Mouse (Mus musculus): ENCODE data around the gene Olfr875. TPM values are rescaled to one million over a fixed set of nuclear protein-coding genes. Genes with fewer than 3 reads are reported as not detected.
"Not testable (repeated sequence)": the region's sequence is repeated elsewhere in the genome, so short reads cannot be mapped to it uniquely, and the experiment has no call there.

Gene Olfr875
- polyA plus RNA-seq (2015; fragmentation: Nextera tagmentation; extraction: Ambion mirVana), result not detected in 2 replicates

DNA sequence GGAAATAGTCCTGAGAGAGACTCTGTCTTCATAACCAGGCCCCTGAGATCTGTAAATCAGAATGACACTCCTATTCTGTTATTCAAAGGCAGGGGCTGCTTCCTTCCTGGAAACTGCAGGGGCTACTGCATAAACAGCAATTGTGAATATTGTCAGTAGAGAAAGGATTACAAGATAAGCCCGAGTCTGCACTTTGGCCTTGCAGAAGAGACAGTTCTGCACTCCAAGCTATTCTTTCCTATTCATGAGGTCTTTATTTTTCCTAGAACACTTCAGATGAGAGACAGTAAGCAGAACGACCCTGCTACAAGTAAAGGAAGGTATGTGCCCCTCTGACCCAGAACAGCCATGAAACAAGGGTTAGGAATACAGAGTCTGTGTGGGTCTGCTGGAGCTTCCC, at the start of gene Olfr875:
TSS of gene Olfr875 (plus strand) at position 99 of the 400 bp plus-strand sequence.
- H3K4me2 ChIP-seq, result no peak within 1 kb of the TSS
- ATAC-seq (replicated peaks; ENCODE audit: insufficient number of reproducible peaks, insufficient read depth, low FRiP score, low read depth), result no peak

DNA sequence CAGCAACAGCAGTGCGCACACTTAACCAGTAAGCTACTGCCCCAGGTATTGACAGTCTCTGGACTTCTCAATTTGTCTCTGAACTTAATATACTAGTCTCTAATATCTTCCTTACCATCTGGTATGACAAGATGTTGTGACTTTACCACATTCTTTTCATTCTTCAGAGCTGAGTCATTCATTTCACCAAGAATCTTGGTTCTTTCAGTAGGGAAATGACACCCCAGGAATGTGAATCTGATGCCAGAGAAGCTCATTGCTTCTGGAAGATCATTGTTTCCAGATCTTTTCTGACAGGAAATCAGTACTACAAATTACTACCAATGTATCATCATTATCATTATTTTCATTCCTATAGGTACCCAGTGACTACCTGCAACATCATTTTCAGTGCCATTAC, 37.3 kb upstream of the Olfr875 start:
- Histone ChIP-seq H3K27ac (no peak overlapping the region), H3K4me2 (no peak overlapping the region), H3K9me3 (replicated peaks) (no peaks in the 10 kb centered on the region), H3K9ac (no peak overlapping the region), H3K4me3 (no peak overlapping the region), H3K36me3 (no peaks in the 10 kb centered on the region), H3K4me1 (replicated peaks) (no peaks in the 10 kb centered on the region), H3K27me3 (no peaks in the 10 kb centered on the region)
- no peak for ATAC-seq (replicated peaks; ENCODE audit: insufficient number of reproducible peaks, insufficient read depth, low FRiP score, low read depth)
- 93% methylated on average over 1 of the region's 1 CpGs for WGBS

More for the DNA sequence above, at the start of gene Olfr875:
- Histone ChIP-seq H3K9me3 (replicated peaks) (no peaks in the 10 kb centered on the region), H3K27me3 (no peaks in the 10 kb centered on the region), H3K27ac (no peak within 1 kb of the TSS), H3K36me3 (no peaks in the 10 kb centered on the region), H3K9ac (no peak within 1 kb of the TSS), H3K4me1 (replicated peaks) (no peaks in the 10 kb centered on the region), H3K4me3 (no peak within 1 kb of the TSS)
- 22% methylated on average over 2 of the region's 2 CpGs for WGBS

DNA sequence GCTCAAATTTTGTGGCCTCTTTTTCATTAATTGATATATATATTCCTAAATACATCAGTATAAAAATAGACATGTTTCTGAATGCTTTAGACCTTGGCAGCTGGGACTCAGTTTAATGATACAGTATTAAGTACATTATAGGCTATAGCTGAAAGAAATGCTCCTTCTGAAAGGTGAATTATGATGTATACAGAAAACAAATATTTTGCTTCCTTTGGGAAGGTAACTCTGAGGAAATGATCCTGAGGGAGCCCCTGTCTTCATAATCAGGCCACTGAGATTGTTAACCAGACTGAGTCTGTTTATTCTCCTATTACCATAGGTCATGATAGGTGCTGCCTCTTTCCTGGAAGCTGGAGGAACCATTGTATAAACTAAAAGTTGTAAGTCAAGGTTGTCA, 26.9 kb upstream of the Olfr875 start, which contains the start of gene Olfr874:
TSS of gene Olfr874 (plus strand) at position 301 of the 400 bp plus-strand sequence.
- no peak within 1 kb of the TSS for H3K9ac ChIP-seq
- no peaks in the 10 kb centered on the region for H3K4me1 ChIP-seq (replicated peaks)
- ATAC-seq (replicated peaks; ENCODE audit: insufficient number of reproducible peaks, insufficient read depth, low FRiP score, low read depth), result no peak
- H3K9me3 ChIP-seq (replicated peaks), result no peaks in the 10 kb centered on the region
- H3K4me3 ChIP-seq, result no peak within 1 kb of the TSS
- no peak within 1 kb of the TSS for H3K27ac ChIP-seq
- H3K36me3 ChIP-seq, result no peaks in the 10 kb centered on the region
- no peaks in the 10 kb centered on the region for H3K27me3 ChIP-seq
- H3K4me2 ChIP-seq, result no peak within 1 kb of the TSS

DNA sequence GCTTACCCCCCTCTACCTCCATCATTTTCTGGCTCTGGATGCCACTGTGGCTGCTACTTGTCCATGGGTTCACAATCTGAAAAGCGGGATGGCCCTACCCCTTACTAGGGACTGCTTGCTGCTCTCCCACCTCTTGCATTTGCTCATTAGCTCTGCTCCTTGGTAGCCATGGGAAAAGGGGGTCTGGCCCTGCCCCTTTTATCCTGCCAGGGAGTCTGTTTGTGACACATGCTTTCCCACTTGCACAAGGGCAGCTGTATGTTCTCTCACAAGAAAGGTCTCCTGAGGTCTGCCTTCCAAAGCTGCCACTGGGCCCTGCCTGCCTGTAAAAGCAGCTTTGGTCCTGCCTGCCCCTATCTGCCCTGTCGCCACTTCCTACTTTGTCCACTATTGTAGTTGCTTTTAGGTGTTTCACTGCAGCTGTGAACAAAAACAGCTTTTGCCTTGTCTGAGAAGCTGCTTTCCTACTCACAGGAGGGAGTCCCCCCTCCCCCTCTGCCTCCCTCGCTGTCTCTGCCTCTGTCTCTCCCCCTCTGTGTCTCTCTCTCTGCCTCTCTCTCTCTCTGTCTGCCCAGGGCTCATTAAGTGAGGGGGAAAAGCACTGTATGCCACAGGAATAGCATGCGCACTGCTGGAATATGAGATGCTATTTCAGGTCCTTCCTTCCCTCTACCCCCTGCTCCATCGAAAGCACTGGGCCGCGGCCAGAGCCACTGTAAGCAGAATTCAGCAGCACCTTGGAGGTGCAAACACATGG, 21.2 kb upstream of the Olfr875 start:
- H3K36me3 ChIP-seq, result no peaks in the 10 kb centered on the region
- WGBS, result 37% methylated on average over 7 of the region's 7 CpGs
- H3K27ac ChIP-seq, result no peak overlapping the region
- ATAC-seq (replicated peaks; ENCODE audit: insufficient number of reproducible peaks, insufficient read depth, low FRiP score, low read depth), result no peak; the same call in 1 of the 2 replicates
- no peaks in the 10 kb centered on the region for H3K9me3 ChIP-seq (replicated peaks)
- H3K4me2 ChIP-seq, result no peak overlapping the region
- H3K4me3 ChIP-seq, result no peak overlapping the region
- no peaks in the 10 kb centered on the region for H3K27me3 ChIP-seq
- H3K9ac ChIP-seq, result no peak overlapping the region
- H3K4me1 ChIP-seq (replicated peaks), result no peaks in the 10 kb centered on the region

DNA sequence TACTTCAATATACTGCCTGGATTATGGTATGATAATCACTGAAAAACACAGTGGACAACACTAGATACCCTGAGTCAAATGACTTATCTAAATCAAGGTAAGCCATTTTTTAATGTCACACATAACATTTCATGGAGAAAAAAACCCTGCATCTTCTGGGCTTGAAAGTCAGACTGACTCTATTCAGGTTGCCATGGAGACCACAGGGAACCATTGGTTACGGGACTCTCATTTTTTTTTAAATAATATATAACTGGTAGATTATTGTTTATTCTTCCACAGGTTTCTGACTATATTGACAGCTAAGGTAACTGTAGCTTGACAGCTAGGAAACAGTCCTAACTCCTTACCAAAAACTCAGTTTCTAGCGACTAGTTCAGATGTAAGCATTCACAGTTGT, 20.2 kb upstream of the Olfr875 start:
- 65% methylated on average over 2 of the region's 2 CpGs for WGBS

DNA sequence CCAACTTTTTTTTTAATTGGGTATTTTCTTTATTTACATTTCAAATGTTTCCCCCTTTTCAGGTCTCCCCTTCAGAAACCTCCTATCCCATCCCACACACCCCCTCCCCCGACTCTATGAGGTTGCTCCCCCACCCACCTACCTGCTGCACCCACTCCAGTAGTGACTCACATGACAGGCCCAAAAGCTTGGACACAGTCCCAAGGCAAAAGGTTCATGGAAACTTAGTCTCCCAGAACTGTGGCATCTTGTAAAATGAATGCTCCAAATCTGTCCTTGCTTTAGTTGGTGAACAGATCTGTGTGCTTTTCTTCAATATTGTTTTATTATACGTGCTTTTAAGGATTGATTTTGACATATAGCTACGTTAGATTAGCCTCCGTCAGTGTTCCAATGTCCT, 19.7 kb upstream of the Olfr875 start:
- Histone ChIP-seq H3K36me3 (no peaks in the 10 kb centered on the region), H3K9ac (no peak overlapping the region), H3K4me2 (no peak overlapping the region), H3K27ac (no peak overlapping the region), H3K4me3 (no peak overlapping the region), H3K27me3 (no peaks in the 10 kb centered on the region), H3K9me3 (replicated peaks) (no peaks in the 10 kb centered on the region), H3K4me1 (replicated peaks) (no peaks in the 10 kb centered on the region)
- ATAC-seq (replicated peaks; ENCODE audit: insufficient number of reproducible peaks, insufficient read depth, low FRiP score, low read depth), result no peak
- 62% methylated on average over 4 of the region's 4 CpGs for WGBS

More for the DNA sequence above, 20.2 kb upstream of the Olfr875 start:
- H3K9ac ChIP-seq, result no peak overlapping the region
- no peaks in the 10 kb centered on the region for H3K36me3 ChIP-seq
- no peak for ATAC-seq (replicated peaks; ENCODE audit: insufficient number of reproducible peaks, insufficient read depth, low FRiP score, low read depth)
- no peak overlapping the region for H3K4me3 ChIP-seq
- H3K4me2 ChIP-seq, result no peak overlapping the region
- no peaks in the 10 kb centered on the region for H3K9me3 ChIP-seq (replicated peaks)
- H3K27ac ChIP-seq, result no peak overlapping the region
- H3K4me1 ChIP-seq (replicated peaks), result no peaks in the 10 kb centered on the region
- H3K27me3 ChIP-seq, result no peaks in the 10 kb centered on the region

DNA sequence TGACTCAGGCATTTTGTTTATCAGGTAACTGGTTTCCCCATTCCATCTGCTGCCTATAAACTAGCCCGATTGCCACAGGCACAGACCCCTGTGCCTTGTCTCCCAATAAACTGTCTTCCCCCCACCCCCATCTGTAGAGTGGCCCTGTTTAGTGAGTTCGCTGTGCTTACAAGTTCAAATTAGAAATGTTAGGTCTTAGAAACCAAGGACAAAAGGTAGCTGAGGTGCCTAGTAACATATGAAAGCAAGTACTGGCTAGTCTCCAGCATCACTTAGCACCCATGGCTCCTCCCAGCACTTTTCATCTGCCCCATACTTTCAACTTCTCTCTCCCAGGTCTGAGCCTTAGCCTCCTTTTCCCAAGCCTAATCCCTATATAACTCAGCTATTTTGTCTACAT, 9.9 kb upstream of the Olfr875 start:
- no peak overlapping the region for H3K4me3 ChIP-seq
- H3K4me1 ChIP-seq (replicated peaks), result no peaks in the 10 kb centered on the region
- no peaks in the 10 kb centered on the region for H3K27me3 ChIP-seq
- H3K9ac ChIP-seq, result no peak overlapping the region
- ATAC-seq (replicated peaks; ENCODE audit: insufficient number of reproducible peaks, insufficient read depth, low FRiP score, low read depth), result no peak
- no peak overlapping the region for H3K4me2 ChIP-seq
- H3K36me3 ChIP-seq, result no peaks in the 10 kb centered on the region
- H3K27ac ChIP-seq, result no peak overlapping the region
- 71% methylated on average over 2 of the region's 2 CpGs for WGBS
- no peaks in the 10 kb centered on the region for H3K9me3 ChIP-seq (replicated peaks)

DNA sequence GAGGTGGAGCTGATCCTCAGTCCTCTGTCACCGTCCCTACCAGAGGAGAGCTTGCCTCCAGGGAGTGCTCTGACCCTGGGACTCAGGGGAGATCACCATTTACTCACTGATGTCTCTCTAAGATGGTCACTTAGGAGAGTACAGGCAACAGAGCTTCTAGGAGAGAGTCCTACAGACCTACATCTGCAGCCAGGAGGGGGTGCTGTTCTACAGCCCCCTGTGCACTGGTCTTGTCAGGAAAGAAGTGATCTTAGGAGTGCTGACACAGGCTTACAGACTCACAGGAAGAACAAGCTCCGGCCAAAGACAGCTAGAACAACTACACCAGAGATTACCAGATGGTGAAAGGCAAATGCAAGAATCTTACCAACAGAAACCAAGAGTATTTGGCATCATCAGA, 9.1 kb upstream of the Olfr875 start:
- Histone ChIP-seq H3K4me3 (no peak overlapping the region), H3K27ac (no peak overlapping the region), H3K4me1 (replicated peaks) (no peaks in the 10 kb centered on the region), H3K36me3 (no peaks in the 10 kb centered on the region), H3K9me3 (replicated peaks) (no peaks in the 10 kb centered on the region), H3K4me2 (no peak overlapping the region), H3K9ac (no peak overlapping the region), H3K27me3 (no peaks in the 10 kb centered on the region)
- ATAC-seq (replicated peaks; ENCODE audit: insufficient number of reproducible peaks, insufficient read depth, low FRiP score, low read depth), result no peak
- WGBS, result 33% methylated on average over 2 of the region's 2 CpGs

DNA sequence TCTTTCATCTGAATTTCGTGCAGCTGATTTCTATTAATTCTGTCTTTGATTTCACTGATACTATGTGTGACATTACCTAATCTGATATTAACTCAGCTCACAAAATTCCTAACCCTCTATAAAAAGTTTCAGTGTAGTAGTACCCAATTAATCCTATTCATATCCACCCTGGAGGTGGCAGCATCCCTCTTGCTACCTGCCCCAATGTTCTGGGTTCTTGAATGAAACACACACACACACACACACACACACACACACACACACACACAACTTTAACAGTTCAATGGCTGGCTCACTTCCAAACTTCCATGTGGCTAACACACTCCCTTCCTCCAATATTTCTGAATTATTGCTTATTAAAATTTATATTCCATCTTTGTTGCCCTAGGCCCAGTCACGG, 996 bp upstream of the Olfr875 start:
- Histone ChIP-seq H3K27ac (no peak overlapping the region), H3K4me1 (replicated peaks) (no peaks in the 10 kb centered on the region), H3K4me3 (no peak overlapping the region), H3K27me3 (no peaks in the 10 kb centered on the region), H3K4me2 (no peak overlapping the region), H3K36me3 (no peaks in the 10 kb centered on the region), H3K9me3 (replicated peaks) (no peaks in the 10 kb centered on the region), H3K9ac (no peak overlapping the region)
- WGBS, result 55% methylated on average over 2 of the region's 2 CpGs
- ATAC-seq (replicated peaks; ENCODE audit: insufficient number of reproducible peaks, insufficient read depth, low FRiP score, low read depth), result no peak

DNA sequence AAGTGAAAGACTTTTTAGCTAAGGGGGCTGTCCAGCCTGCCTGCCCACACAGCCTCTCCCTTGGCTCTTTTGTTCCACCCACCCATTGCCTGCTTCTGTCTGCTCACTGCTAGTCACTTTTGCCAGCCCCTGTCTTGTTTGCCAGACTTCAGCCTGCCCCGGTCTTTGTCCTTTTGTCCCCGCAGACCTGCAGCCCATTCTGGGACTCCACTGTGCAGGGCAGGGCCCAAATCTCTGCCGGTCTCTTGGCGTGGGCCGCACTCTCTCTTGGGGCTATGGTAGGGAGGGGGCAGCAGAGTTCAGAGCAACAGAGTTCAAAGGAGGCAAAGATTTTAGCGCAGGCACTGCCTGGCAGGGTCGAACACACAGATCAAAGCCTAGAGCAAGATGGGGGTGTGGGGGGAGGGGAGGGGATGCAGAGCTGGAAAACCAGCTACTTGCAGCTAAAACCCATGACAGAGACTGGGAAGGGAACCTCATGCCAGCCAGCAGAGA, 11.2 kb downstream of the Olfr875 start:
- peak; percentile 69 for ATAC-seq (replicated peaks; ENCODE audit: insufficient number of reproducible peaks, insufficient read depth, low FRiP score, low read depth)
- H3K9me3 ChIP-seq (replicated peaks), result no peaks in the 10 kb centered on the region
- H3K27me3 ChIP-seq, result no peaks in the 10 kb centered on the region
- H3K4me3 ChIP-seq, result peak overlapping the region; percentile 36
- H3K27ac ChIP-seq, result no peak overlapping the region
- H3K9ac ChIP-seq, result peak overlapping the region; percentile 33; the same call in 1 of the 2 replicates
- WGBS, result 4% methylated on average over 7 of the region's 7 CpGs
- peak overlapping the region; percentile 62 for H3K4me2 ChIP-seq
- H3K4me1 ChIP-seq (replicated peaks), result peaks cover 7% of the 10 kb centered on the region
- no peaks in the 10 kb centered on the region for H3K36me3 ChIP-seq

DNA sequence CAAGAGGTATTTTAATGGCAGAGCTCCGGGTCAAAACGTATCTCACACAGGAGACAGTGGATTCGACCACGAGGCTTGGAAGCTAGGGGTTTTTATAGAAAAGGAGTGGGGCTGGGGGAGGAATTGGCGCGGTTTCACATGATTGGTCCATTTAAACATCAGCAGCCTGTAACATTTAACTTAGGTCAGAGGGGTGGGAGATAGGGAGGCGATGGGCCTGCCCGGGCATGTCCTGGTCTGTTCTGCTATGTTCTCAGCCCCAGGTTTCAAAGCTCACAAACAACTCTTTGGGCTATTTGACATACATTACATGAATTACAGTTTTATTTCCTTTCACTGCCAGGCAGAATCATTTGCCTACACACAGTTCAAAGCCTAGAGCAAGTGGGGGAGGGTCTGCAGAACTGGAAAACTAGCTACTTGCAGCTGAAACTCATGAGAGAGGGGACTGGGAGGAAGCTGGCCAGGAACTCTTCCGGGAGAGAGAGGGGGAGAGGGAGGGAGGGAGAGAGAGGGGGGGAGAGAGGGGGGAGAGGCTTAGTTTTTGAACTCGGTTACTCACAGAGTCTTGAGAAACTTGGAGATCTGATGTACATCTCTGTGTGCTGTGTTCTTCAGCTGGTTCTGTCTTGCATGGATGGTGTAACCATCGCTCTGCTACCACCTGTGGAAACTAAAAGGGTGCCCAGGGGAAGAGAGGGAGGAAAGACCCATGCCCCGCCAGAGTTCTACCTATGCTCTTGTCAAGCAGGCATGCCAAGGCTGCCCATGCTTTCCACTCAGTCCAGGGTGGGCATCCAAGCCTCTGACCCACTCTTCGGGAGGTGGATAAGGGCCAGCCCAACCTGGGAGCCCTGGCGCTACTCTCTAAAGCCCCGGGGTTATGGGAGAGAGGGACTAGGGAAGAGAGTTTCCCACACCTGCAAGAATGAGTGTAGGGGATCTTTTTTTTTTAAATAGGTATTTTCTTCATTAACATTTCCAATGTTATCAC, 12.0 kb downstream of the Olfr875 start:
- not testable (repeated sequence) for H3K9ac ChIP-seq; H3K4me1 ChIP-seq (replicated peaks); H3K4me3 ChIP-seq; H3K36me3 ChIP-seq; H3K9me3 ChIP-seq (replicated peaks); H3K27me3 ChIP-seq; ATAC-seq (replicated peaks; ENCODE audit: insufficient number of reproducible peaks, insufficient read depth, low FRiP score, low read depth); H3K27ac ChIP-seq
- 65% methylated on average over 11 of the region's 15 CpGs for WGBS
- peak overlapping the region; percentile 62 for H3K4me2 ChIP-seq
